Mouse (Mus musculus) kidney, postnatal 14 days (tissue): ENCODE results near the gene Npas3.

Experiments used
- DNase-seq: peaks from one replicate; pipeline ENCODE4 v3.0.0; 2022; ENCODE audit warnings: mixed read lengths

The Npas3 gene

DNA sequence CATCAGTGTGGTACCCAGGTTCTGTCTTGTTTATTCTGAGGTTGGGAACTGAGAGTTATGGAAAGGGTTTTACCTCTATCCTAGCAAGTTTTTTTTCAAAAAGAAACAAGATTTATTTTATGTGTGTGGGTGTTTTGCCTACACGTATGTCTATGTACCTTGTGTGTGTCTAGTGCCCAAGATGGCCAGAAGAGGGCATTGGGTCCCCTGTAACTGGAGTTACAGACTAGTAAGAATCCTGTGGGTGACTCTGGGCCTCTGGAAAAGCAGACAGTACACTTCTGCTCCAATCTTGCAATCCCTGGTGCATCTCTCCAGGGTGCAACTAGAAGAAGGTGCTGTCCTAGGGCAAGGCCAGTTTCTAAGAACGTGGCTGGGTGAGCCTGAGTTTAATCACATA, 848.0 kb downstream of the Npas3 start:
- DNase-seq = no peak

DNA sequence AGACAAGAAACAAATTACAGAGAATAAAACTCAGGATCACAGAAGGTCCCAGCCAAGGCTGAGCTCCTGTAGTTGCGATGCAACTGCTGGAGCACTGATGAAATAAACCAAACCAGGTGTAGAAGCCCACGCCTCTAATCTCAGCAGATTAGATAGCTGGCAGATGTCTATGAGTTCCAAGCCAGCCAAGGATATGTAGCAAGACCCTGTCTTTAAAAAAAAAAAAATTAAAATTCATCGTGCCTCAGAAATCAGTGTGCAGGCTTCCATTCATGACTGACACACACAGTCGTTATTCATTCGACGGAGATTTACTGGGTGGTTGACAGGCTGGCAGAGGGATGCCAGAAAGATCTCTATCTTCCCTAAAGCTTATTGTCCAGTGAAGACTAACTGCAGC, 849.7 kb downstream of the Npas3 start:
- no peak for DNase-seq

DNA sequence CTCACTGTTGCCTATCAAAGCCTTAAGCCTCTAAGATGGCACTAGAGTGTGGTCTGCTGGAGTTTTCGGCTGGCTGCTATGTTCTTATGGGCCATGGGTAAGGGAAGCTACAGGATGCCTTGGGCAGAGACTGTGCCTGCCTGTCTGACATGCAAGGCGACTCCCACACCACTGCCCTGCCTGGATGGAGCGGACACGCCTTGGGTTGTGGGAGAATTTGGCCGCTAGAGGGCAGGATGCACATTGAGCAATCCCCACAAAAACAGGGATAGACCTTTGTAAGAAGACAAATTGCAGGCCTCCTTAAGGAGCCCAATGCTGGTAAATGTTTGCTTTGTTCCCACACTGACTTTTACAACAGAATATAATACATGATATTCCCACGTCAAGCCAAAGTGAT, 850.3 kb downstream of the Npas3 start:
- peak; percentile 82 for DNase-seq

DNA sequence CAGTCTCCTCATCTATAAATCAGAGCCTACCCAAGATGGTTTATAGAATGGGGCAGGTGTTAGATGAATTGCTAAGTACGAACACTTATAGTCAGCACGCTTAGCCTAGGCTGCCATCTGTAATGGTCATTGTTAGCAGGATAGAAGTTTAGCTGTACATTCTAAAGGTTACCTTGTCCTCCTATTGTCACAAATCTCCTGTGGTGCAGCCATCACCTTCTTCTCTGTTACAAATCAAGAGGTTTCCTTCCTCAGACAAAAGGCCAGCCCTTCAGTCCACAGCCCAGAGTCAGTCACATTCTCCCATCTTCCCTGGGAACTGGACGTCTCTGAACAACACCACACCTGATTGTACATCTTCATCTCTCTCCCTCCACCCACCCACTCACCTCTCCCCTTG, 851.0 kb downstream of the Npas3 start:
- no peak for DNase-seq

DNA sequence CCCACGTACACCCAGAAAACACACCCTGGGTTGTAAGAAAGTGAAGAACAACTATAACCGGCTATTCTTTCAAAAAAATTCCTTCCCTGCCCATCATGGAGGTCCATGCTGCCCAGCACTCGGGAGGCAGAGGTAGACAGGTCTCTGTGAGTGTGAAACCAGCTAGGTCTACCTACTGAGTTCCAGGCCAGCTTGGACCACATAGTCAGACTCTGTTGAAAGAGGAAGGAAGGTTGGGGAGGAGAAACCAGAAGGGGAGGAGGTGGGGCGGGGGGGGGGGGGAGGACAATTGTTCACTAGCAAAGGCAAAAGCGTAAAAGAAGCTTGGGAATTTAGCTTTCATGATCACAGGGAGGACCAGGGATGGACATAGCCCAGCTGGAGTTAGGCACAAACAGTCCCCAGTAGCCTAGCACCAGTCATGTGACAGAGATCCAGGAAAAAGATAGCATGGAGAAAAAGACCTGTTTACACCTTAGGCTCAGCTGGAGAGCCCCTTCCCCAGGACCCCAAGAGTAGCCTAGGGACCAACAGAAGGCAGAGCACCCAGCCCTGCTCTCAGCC, 852.9 kb downstream of the Npas3 start:
- DNase-seq = no peak

DNA sequence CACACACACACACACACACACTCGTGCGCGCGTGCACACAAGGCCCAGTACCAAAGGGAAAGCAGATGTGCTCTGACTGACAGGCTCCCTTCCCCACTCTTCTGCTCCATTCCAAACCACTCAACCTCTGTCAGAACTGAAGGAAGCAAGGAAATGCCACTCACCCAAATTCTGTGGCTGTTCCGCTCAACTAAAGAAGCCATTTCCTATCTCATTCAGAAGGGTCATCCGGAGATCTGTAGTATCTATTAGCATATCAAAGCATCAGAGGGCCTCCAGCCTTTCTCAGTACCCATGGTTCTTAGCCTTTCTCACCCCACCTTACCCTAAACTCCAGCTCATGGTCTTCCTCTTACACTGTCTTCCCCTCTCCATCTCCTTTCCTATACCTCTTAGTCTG, 854.0 kb downstream of the Npas3 start:
- DNase-seq = no peak

DNA sequence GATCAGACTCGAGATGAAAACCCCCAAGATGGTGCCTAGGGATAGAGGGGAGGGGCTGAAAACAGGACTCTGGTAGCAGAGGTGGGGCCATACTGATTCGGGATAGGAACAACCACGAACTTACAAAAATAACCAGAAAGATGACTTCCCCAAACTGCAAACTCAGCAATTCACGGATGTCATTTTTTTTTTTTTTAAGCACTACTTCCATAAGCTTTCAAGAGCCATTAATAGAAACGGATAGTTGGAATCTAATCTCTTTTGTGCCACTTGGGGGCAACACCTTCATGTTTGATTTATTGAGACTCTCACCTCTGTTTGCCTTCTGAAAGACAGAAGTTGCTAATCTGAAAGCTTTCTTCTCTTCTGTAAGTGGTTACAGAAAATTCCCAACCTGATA, 857.1 kb downstream of the Npas3 start:
- peak; percentile 33 for DNase-seq

DNA sequence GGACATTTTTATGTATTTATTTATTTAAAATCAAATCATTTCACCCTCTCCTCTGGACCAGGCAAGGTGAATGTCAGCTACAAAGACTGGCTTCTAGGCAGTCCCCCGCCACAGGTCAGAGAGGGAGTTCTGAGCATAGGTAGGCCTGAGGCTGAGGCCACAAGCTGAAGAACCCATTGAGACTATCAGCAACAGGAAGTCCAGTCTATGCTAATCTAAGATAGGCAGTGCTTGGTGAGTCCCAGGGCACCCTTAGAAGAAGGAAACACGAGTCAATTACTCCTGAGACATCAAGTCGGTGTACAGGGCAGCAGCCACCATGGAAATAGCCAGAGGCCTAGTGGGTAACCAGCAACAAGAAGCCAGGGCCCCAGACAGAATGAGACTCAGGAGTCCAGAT, 857.5 kb downstream of the Npas3 start:
- no peak for DNase-seq

DNA sequence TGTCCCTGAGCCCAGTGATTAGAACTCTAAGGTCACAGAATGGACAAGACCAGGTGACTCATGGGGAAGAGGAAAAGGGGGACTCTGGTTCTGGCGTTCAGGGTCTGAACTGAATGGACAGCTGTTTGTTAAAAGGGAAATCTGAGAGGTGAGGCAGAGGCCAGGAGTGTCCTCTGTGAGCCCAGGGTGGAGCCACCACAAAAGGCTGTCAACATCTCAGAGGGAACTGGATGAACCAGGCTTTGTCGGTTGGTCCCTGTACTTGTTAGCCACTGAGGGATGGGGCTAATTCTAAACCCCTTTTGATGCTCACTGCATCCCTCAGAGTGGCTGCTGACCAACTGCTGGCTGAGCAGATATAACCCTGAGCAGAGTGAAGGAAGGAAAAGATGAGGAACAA, 861.9 kb downstream of the Npas3 start:
- no peak for DNase-seq

DNA sequence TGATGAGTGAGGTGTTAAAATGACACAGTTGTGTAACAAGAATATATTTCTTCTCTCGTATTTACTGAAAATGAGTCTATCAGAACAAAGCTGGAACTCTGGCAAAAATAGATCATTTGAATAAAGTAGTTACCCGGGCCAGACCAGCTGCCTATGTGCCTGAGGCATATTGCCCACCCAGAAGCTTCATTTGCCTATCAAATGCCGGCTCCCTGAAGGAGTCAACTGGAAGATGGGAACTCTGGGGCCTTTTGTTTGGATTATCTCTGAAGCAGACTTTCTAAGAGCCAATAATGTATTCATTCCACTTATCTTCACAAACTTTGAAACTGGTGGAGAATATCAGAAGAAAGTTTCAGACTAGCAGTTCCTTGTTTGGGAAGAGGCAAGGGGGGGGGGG, 862.5 kb downstream of the Npas3 start:
- DNase-seq = no peak

DNA sequence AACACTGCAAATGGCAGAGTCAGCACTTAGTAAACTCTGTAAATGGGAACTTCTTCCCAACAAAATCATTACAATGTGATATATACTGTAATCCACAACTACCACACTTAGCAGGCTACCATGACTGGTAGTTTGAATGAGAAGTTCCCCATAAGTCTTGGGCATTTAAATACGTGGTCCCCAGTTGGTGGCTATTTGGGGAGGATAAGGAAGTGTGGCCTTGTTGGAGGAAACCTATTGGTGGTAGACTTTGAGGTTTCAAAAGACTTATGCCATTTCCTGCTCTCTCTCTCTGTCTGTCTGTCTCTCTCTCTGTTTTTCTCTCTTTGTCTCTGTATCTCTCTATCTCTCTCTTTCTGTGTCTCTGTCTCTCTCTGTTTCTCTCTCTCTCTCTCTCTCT, 871.9 kb downstream of the Npas3 start:
- no peak for DNase-seq

DNA sequence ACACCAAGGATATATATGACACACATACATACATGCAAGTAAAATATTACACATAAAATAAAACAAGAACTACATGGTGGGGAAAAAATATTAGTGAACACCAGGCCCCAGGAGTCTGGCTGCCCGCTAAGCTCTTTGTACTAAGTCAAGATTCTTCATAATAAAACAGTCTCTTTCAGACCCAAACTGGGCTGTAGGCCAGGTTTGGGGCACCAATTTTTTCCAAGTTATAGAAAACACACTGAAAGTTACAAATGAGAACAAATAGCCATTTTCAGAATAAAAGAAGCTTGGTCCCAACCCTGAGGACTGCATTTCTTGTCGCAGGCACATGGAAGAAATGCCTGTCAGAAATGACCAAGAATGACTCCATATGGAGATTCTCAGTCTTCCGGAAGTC, 872.8 kb downstream of the Npas3 start:
- no peak for DNase-seq
